Mouse (Mus musculus): Measurements from ENCODE around the gene Btc.

Btc gene

GRCm38 (mm10) chr5:91402339-91403211, at the start of gene Btc:
Gene Btc (minus strand): TSS chr5:91402994.
- DNase-seq (ENCODE audit: low spot score): peak; percentile 10

- DNase-seq (ENCODE audit: low spot score): no peak
Observed at GRCm38 (mm10) chr5:91444981-91445517, 42.3 kb upstream of the Btc start.

- DNase-seq (ENCODE audit: low spot score): no peak
Observed at GRCm38 (mm10) chr5:91436563-91436962, 33.8 kb upstream of the Btc start.

GRCm38 (mm10) chr5:91434723-91435658, 32.2 kb upstream of the Btc start:
- no peak for DNase-seq (ENCODE audit: low spot score)

- DNase-seq (ENCODE audit: low spot score): no peak
Observed at GRCm38 (mm10) chr5:91428547-91428946, 25.8 kb upstream of the Btc start.

GRCm38 (mm10) chr5:91413814-91414213, 11.0 kb upstream of the Btc start:
- no peak for DNase-seq (ENCODE audit: low spot score)

GRCm38 (mm10) chr5:91404263-91404662, 1.5 kb upstream of the Btc start:
- no peak for DNase-seq (ENCODE audit: low spot score)

GRCm38 (mm10) chr5:91403281-91403680, 487 bp upstream of the Btc start:
- DNase-seq (ENCODE audit: low spot score): no peak

GRCm38 (mm10) chr5:91400493-91401096, 2.2 kb downstream of the Btc start:
- no peak for DNase-seq (ENCODE audit: low spot score)

- no peak for DNase-seq (ENCODE audit: low spot score)
Observed at GRCm38 (mm10) chr5:91375467-91375866, 27.3 kb downstream of the Btc start.

GRCm38 (mm10) chr5:91368061-91368565, 34.7 kb downstream of the Btc start:
- DNase-seq (ENCODE audit: low spot score): no peak

- DNase-seq (ENCODE audit: low spot score): no peak
Observed at GRCm38 (mm10) chr5:91366925-91367324, 35.9 kb downstream of the Btc start.

GRCm38 (mm10) chr5:91363274-91363991, 39.4 kb downstream of the Btc start:
- DNase-seq (ENCODE audit: low spot score): no peak

- no peak for DNase-seq (ENCODE audit: low spot score)
Observed at GRCm38 (mm10) chr5:91352645-91353044, 50.1 kb downstream of the Btc start.

GRCm38 (mm10) chr5:91345681-91346080, 57.1 kb downstream of the Btc start:
- no peak for DNase-seq (ENCODE audit: low spot score)

GRCm38 (mm10) chr5:91345064-91345463, 57.7 kb downstream of the Btc start:
- no peak for DNase-seq (ENCODE audit: low spot score)

- DNase-seq (ENCODE audit: low spot score): no peak
Observed at GRCm38 (mm10) chr5:91341981-91342760, 60.6 kb downstream of the Btc start.

- DNase-seq (ENCODE audit: low spot score): no peak
Observed at GRCm38 (mm10) chr5:91334227-91334626, 68.6 kb downstream of the Btc start.

- no peak for DNase-seq (ENCODE audit: low spot score)
Observed at GRCm38 (mm10) chr5:91332079-91332865, 70.5 kb downstream of the Btc start.

- DNase-seq (ENCODE audit: low spot score): no peak
Observed at GRCm38 (mm10) chr5:91321840-91322239, 81.0 kb downstream of the Btc start.
